Mouse (Mus musculus) kidney, adult 11 months (tissue): ENCODE data around the gene Cbr2.
"Not testable (repeated sequence)": the region's sequence is repeated elsewhere in the genome, so short reads cannot be mapped to it uniquely, and the experiment has no call there.

Source experiments
- DNase-seq: peaks from one replicate; pipeline ENCODE4 v3.0.0; 2022

The Cbr2 gene

DNA sequence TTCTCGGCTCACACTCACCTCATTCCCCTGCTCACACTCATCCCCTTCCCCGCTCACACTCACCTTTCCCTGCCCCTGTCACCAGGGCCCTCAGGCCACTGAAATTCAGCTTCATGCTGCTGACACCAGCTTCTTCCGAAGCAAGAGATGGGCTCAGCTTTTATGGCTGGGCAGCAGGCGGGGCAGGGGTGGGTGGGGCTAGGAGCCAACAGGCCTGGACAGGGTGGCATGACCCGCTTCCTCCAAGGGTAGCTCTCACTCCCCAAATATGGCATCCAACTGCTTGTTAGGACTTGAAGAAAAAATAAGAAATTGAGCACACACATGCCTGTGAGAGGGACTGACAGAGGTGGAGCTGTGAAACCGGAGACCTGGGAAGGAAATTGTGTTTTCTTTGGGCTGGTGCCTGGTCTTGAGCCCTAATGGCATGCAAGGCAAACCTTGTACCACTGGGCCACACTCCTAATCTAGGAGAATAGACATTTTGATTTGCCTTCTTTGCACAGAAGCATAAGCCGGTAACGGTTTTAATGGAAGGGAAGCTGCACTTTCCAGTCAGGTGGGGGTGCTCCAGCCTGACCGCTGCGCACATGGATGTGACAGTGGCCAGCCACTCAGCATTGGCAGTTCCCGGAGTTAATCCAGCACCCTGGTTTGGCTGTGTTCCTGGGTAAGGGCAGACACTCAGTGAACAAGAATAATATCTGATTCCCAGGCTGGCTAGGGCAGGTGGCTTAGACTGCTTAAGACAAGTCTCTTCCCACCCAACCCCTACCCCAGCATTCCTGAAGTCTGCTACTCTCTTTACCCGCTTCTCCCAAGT is at the start of gene Cbr2:
Gene Cbr2 (minus strand): TSS at position 257 of the 823 bp plus-strand sequence.
- peak; percentile 54 for DNase-seq

- DNase-seq, result peak; percentile 46
Observed at GRCm38 (mm10) chr11:120781361-120781760, 49.4 kb upstream of the Cbr2 start.

- DNase-seq, result no peak
Observed at GRCm38 (mm10) chr11:120779876-120780275, 48.0 kb upstream of the Cbr2 start.

- DNase-seq, result no peak
Observed at GRCm38 (mm10) chr11:120777123-120777522, 45.2 kb upstream of the Cbr2 start.

- peak; percentile 84 for DNase-seq
Observed at GRCm38 (mm10) chr11:120775774-120776469, 44.0 kb upstream of the Cbr2 start.

- DNase-seq, result no peak
Observed at GRCm38 (mm10) chr11:120773463-120774190, 41.7 kb upstream of the Cbr2 start.

DNA sequence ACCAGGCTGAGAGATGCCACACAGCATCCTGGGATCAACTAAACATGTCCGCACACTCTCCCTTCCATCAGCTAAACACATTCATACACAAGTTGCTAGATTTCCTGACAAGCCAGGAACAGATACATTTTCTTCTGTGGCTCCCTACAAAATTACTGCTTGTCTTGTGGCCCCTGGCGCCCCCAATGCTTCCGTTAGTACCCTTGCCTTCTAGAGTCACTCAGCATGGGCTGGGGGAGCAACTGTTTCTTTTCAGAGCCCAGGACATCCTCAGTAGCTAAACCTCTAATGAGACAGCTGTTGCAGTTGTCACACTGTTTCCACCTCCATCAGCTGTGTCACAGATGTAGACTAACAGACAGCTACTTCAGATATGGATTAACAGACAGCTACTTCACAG is 40.8 kb upstream of the Cbr2 start:
- no peak for DNase-seq

GRCm38 (mm10) chr11:120768206-120768605 is 36.3 kb upstream of the Cbr2 start:
- DNase-seq, result no peak

GRCm38 (mm10) chr11:120767023-120767422 is 35.1 kb upstream of the Cbr2 start:
- not testable (repeated sequence) for DNase-seq

DNA sequence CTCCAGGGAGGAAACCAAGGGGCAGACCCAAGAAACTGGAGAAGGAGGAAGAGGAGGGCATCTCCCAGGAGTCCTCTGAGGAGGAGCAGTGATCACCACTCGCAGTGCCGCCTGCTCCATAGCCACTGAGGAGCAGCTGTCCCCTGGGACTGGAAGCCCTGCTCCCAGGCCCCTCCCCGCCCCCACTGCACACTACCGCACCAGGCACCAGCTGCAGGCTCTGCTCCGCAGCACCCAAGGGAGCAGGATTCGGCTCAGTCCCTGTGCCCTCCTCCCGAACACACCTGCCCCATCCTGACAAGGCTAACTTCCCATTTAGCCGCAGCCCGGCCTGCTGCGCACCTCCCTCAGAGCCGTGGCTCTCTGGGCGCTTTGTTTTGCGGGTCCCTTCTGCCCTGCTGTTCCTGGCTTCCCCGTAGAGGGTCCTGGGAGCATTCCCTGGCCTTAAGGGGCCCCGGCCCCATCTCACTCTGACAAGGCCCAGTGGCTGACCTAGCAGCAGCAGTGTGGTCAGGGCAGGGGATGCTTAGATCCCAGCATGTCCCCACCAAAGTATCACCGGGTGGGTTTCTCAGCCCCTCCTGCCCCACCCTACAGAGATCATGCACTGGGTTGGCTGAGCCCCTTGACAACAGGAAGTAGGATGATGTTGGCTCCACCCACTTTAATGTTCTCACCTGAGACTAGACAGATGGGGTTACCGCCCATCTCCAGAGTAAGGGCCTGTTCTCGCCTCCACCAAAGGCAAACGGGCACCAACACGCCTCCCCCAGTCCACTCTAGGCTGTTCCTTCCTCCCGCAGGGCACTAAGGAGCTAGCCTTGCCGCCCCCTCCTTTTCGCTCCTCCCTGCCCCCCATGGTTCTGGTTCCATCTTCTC is 31.4 kb upstream of the Cbr2 start:
- DNase-seq, result not testable (repeated sequence)

DNA sequence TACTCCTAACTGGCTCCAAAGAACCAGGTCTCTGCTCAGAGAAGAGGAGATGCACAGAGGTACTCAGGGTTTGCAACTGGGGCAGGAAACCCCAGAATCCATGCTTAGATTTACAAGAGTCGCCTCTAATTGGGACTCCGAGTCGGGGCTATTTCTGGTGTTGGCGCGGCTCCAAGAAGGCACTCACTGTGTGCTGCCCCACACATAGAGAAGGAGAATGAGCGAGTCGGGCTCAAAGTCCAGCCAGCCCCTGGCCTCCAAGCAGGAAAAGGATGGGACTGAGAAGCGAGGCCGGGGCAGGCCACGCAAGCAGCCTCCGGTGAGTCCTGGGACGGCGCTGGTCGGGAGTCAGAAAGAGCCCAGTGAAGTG is 30.7 kb upstream of the Cbr2 start, which contains the start of gene Hmga1b:
Gene Hmga1b (plus strand): TSS at position 123 of the 370 bp plus-strand sequence.
- not testable (repeated sequence) for DNase-seq

GRCm38 (mm10) chr11:120761811-120762671 is 30.1 kb upstream of the Cbr2 start:
- DNase-seq, result no peak

DNA sequence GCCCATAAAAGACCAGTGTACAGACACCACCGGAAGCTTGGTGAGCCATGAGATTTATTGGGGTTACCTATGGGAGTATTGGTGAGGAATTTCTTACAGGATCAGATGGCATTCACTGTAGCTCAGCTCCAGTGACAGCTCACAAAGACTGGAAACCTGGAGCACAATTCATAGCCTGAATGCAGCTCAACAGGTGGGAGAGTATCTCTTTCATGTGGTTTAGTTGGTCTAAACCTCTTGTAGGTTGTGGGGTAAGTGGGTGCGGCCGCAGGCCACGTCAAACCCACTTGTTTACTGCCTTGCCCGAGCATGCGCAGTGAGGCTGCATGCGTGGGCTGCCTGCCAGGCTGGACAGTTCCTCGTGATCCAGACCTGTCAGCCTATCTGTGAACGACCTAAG is 28.3 kb upstream of the Cbr2 start:
- peak; percentile 46 for DNase-seq

DNA sequence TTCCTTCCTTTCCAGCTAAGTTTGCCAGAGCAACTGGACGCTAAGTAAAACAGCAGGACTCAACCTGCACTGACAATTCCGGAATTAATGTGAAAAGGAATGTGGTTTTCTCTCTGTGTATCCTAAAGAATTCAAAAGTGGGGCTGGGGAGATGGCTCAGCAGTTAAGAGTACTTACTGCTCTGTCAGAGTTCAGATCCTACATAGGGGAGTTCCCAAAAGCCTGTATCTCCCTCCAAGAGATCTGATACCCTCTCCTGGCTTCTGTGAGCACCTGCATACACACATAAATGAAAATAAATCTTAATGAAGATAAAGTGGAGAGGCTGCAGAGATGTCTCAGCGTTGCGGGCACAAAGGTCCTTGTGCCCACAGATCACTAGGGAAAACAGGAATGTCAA is 19.7 kb upstream of the Cbr2 start:
- DNase-seq, result no peak

DNA sequence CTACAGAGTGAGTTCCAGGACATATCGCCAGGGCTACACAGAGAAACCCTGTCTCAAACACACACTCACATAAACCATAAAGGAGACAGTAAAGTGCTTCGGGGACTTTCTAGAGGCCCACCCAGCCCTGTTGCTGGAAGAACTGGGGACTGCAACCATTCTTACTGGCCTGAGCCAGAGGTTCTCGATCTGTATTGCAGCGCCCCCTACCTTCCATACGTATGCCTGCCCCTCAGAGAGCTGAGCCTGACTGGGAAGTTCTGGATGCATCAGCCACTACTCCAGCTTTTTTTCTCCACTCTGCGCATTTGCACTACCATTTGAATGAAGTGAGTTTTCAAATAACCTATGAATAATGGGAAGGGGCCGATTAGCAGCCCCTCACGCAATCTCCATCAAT is 17.5 kb upstream of the Cbr2 start:
- DNase-seq, result no peak

DNA sequence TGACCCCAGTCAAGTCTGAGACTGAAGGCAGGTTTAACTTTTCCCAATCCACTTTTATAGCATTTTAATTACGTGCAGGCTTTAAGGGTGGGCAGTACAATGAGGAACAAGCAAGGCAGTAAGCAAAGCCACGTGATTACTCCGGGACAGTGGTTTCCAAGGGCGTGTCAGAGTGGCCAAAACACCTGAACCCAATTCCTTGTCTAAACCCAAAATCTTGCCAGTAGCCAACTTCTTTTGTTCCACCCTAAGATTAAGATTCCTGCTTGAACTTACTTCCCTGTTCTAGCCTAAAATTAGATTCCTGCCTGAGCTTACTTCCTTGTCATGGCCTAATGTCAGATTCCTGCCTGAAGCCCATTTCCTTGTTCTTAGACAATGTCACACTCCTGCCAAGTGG is 16.1 kb upstream of the Cbr2 start:
- DNase-seq, result no peak

GRCm38 (mm10) chr11:120744121-120744701 is 12.3 kb upstream of the Cbr2 start:
- DNase-seq, result no peak

DNA sequence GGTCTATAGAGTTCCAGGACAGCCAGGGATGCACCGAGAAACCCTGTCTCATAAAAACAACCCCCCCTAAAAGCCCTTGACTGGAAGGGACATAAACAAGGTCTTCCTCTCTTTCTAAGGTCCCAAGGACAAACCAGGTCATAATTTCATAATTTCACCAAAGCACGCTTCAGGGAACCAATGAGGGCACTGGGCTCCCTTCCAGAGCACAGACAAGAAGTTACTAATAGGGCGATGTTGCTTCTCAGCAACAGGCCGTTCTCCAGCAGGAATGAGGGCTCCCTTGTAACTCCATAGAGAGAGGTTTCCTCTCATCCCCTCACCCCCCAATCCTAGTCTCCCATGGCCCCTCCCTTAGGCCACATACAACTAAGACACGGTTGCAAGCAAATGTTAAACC is 9.1 kb upstream of the Cbr2 start:
- DNase-seq, result no peak

GRCm38 (mm10) chr11:120736424-120736823 is 4.5 kb upstream of the Cbr2 start:
- DNase-seq, result no peak

- DNase-seq, result peak; percentile 61
Observed at GRCm38 (mm10) chr11:120733521-120733920, 1.6 kb upstream of the Cbr2 start.

DNA sequence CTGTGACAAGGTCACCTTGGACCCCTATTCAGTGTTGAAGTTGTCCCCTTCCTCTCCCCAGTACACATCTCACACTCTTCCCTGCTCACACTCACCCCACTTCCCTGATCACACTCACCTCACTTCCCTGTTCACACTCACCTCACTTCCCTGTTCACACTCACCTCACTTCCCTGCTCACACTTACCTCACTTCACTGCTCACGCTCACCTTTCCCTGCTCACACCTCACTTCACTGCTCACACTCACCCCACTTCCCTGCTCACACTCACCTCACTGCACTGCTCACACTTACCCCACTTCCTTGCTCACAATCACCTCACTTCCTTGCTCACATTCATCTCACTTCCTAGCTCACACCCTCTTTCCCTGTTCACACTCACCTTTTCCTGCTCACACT is 519 bp downstream of the Cbr2 start:
- DNase-seq, result no peak
